Mouse (Mus musculus): ENCODE data around the gene Lin37.

Lin37 gene

GRCm38 (mm10) chr7:30559443-30559954 is at the start of gene Lin37:
Gene Lin37 (minus strand): TSS chr7:30559838.
- in situ Hi-C loops (cut with MboI; ENCODE audit: low pct_unique_long_range_greater_than_20kb in 1 of 2, low sequenced_read_pairs in 2 of 2, unreplicated experiment in 1 of 2) = no loop called here

- in situ Hi-C loops (cut with MboI; ENCODE audit: low pct_unique_long_range_greater_than_20kb in 1 of 2, low sequenced_read_pairs in 2 of 2, unreplicated experiment in 1 of 2) = no loop called here
Measured at GRCm38 (mm10) chr7:30608476-30608875, 48.8 kb upstream of the Lin37 start.

GRCm38 (mm10) chr7:30607706-30608309 is 48.2 kb upstream of the Lin37 start:
- in situ Hi-C loops (cut with MboI; ENCODE audit: low pct_unique_long_range_greater_than_20kb in 1 of 2, low sequenced_read_pairs in 2 of 2, unreplicated experiment in 1 of 2) = no loop called here

- in situ Hi-C loops (cut with MboI; ENCODE audit: low pct_unique_long_range_greater_than_20kb in 1 of 2, low sequenced_read_pairs in 2 of 2, unreplicated experiment in 1 of 2) = no loop called here
Measured at GRCm38 (mm10) chr7:30604944-30605343, 45.3 kb upstream of the Lin37 start.

- in situ Hi-C loops (cut with MboI; ENCODE audit: low pct_unique_long_range_greater_than_20kb in 1 of 2, low sequenced_read_pairs in 2 of 2, unreplicated experiment in 1 of 2) = no loop called here
Measured at GRCm38 (mm10) chr7:30604424-30604823, 44.8 kb upstream of the Lin37 start.

- in situ Hi-C loops (cut with MboI; ENCODE audit: low pct_unique_long_range_greater_than_20kb in 1 of 2, low sequenced_read_pairs in 2 of 2, unreplicated experiment in 1 of 2) = no loop called here
Measured at GRCm38 (mm10) chr7:30602583-30602982, 42.9 kb upstream of the Lin37 start.

- in situ Hi-C loops (cut with MboI; ENCODE audit: low pct_unique_long_range_greater_than_20kb in 1 of 2, low sequenced_read_pairs in 2 of 2, unreplicated experiment in 1 of 2) = no loop called here
Measured at GRCm38 (mm10) chr7:30600651-30601050, 41.0 kb upstream of the Lin37 start.

GRCm38 (mm10) chr7:30599933-30600353 is 40.3 kb upstream of the Lin37 start:
- in situ Hi-C loops (cut with MboI; ENCODE audit: low pct_unique_long_range_greater_than_20kb in 1 of 2, low sequenced_read_pairs in 2 of 2, unreplicated experiment in 1 of 2) = no loop called here

- in situ Hi-C loops (cut with MboI; ENCODE audit: low pct_unique_long_range_greater_than_20kb in 1 of 2, low sequenced_read_pairs in 2 of 2, unreplicated experiment in 1 of 2) = no loop called here
Measured at GRCm38 (mm10) chr7:30598786-30599185, 39.1 kb upstream of the Lin37 start, which contains the start of gene Zbtb32. Gene Zbtb32 (minus strand): TSS chr7:30598909.

- in situ Hi-C loops (cut with MboI; ENCODE audit: low pct_unique_long_range_greater_than_20kb in 1 of 2, low sequenced_read_pairs in 2 of 2, unreplicated experiment in 1 of 2) = no loop called here
Measured at GRCm38 (mm10) chr7:30596811-30597210, 37.2 kb upstream of the Lin37 start.

GRCm38 (mm10) chr7:30596093-30596492 is 36.5 kb upstream of the Lin37 start:
- in situ Hi-C loops (cut with MboI; ENCODE audit: low pct_unique_long_range_greater_than_20kb in 1 of 2, low sequenced_read_pairs in 2 of 2, unreplicated experiment in 1 of 2) = no loop called here

- in situ Hi-C loops (cut with MboI; ENCODE audit: low pct_unique_long_range_greater_than_20kb in 1 of 2, low sequenced_read_pairs in 2 of 2, unreplicated experiment in 1 of 2) = no loop called here
Measured at GRCm38 (mm10) chr7:30594510-30595024, 34.9 kb upstream of the Lin37 start.

- in situ Hi-C loops (cut with MboI; ENCODE audit: low pct_unique_long_range_greater_than_20kb in 1 of 2, low sequenced_read_pairs in 2 of 2, unreplicated experiment in 1 of 2) = no loop called here
Measured at GRCm38 (mm10) chr7:30593579-30594509, 34.2 kb upstream of the Lin37 start.

GRCm38 (mm10) chr7:30592772-30593423 is 33.3 kb upstream of the Lin37 start:
- in situ Hi-C loops (cut with MboI; ENCODE audit: low pct_unique_long_range_greater_than_20kb in 1 of 2, low sequenced_read_pairs in 2 of 2, unreplicated experiment in 1 of 2) = no loop called here

GRCm38 (mm10) chr7:30591605-30591951 is 31.9 kb upstream of the Lin37 start:
- in situ Hi-C loops (cut with MboI; ENCODE audit: low pct_unique_long_range_greater_than_20kb in 1 of 2, low sequenced_read_pairs in 2 of 2, unreplicated experiment in 1 of 2) = no loop called here

- in situ Hi-C loops (cut with MboI; ENCODE audit: low pct_unique_long_range_greater_than_20kb in 1 of 2, low sequenced_read_pairs in 2 of 2, unreplicated experiment in 1 of 2) = no loop called here
Measured at GRCm38 (mm10) chr7:30590927-30591604, 31.4 kb upstream of the Lin37 start.

- in situ Hi-C loops (cut with MboI; ENCODE audit: low pct_unique_long_range_greater_than_20kb in 1 of 2, low sequenced_read_pairs in 2 of 2, unreplicated experiment in 1 of 2) = no loop called here
Measured at GRCm38 (mm10) chr7:30589435-30590301, 30.0 kb upstream of the Lin37 start.

All from mouse embryonic stem cell (cell line).